Mouse (Mus musculus) liver, adult 2 months (tissue): Measurements from ENCODE around the gene Fgfr2.

ENCODE experiments used
- CTCF ChIP-seq: fragments of 200-500 bp; IDR thresholded peaks from 2 replicates; pipeline ENCODE4 v1.5.1; 2011; ENCODE audit warnings: low read depth, low read length, control low read depth
- POLR2A ChIP-seq: fragments of 200-500 bp; IDR thresholded peaks from 2 replicates; pipeline ENCODE4 v1.6.1; 2011; ENCODE audit warnings: low read length, control low read depth; ENCODE audit not compliant: insufficient read depth; ENCODE audit errors: extremely low read depth

- TF ChIP-seq CTCF = no peak
- TF ChIP-seq POLR2A = no peak
Observed at GRCm38 (mm10) chr7:131009178-131009577, 2114.0 kb downstream of the Fgfr2 start.
